Mouse (Mus musculus) cortical plate, adult 2 months (tissue): ENCODE measurements at regions not wholly inside any gene's neighbourhood (a gene's known extent, or its start where the extent isn't known, plus 50 kb on each side); places are given as distances from the start of the nearest gene placed in this dataset.

Source experiments
- CTCF ChIP-seq: fragments of 200-500 bp; IDR thresholded peaks from 2 replicates; pipeline ENCODE4 v1.5.1; 2011; ENCODE audit warnings: mild to moderate bottlenecking, control low read depth, low read length; ENCODE audit not compliant: insufficient read depth; ENCODE audit errors: extremely low read depth
- POLR2A ChIP-seq: fragments of 200-500 bp; IDR thresholded peaks from 2 replicates; pipeline ENCODE4 v1.6.1; 2011; ENCODE audit warnings: mild to moderate bottlenecking, low read length, control low read depth; ENCODE audit not compliant: insufficient read depth; ENCODE audit errors: extremely low read depth

DNA sequence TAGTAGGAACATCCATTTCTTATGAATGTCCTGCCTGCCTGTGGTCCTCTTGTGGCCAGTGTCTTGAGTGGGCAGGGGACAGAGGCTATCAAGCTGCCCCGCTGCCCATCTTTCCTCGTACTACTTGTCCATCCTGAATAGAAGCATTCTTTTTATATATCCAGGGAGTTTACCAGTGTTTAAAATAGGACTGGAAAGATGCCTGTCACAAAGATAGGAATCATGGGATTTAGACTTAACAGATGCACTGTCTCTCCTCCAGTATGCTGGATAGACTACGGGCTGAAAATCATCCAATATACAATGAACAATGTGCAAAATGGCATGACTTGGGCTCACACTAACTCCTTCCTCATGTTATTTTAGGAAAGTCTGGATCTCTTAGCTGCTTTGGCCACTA is 51.7 kb upstream of the Syndig1 start:
- TF ChIP-seq CTCF (no peak), POLR2A (no peak)
